Mouse (Mus musculus): ENCODE results near the gene Pik3cg.

DNA sequence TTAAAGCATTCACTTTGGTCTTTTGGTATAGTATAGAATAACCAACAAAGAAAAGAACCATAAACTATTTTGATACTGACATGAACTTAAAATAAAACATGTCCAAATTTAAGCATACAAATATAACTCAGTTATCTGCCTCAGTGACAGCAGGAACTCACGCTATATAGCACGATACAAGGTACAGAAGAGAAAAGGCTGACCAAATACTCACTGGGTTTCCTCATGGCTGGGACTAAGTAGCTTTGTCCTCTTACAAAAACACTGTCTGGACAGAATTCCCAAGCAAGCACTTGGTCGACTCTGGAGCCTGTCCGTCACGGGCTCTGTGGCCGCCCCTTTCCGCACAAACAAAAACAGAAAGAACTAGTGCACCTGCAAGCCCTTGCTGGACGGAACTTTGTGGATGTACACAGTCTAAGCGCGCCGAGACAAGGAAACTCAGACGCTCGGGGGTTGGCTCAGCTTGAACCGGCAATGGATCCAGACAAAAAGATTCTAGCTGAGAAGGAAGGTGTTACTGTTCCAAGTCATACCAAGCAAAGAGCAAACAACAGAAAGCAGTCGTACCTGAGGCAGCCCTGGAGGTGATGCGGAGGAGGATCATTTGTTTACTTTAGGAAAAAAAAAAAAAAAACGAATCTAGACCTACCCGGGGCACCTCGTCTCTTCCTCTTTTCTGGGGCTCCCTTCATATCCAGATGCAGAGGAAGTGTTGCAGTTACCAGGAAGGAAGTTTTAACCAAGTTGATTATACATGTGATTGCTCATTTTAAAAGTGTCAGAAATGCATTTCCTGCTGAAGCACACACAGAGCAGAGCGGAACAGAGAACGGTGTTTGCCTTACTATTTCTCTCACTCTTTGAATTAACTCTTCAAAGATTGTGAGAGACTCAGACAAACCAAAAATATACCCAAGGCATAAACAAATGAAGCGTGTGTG, at the start of gene Pik3cg:
- no peak for TF ChIP-seq POLR2A (IDR thresholded peaks at IDR 0.05; ENCODE audit: control insufficient read depth, low read depth, low read length)
- TF ChIP-seq CTCF (IDR thresholded peaks at IDR 0.05; ENCODE audit: control insufficient read depth, insufficient read depth, insufficient replicate concordance, low read depth, low read length) = no peak

All from testis, adult 2 months (tissue).